20 mouse cellular contexts compared by ENCODE assay signal in genomic region chr7:34222340-34222739, GRCm38 (mm10). TPM values are rescaled to one million over a fixed set of nuclear protein-coding genes. Genes with fewer than 3 reads are reported as not detected.
A peak's percentile ranks its signal among the peaks of the same experiment; 100 is the strongest.
DNase-seq lines count a peak whose midpoint lies in the region; ATAC-seq and TF ChIP-seq lines count a peak whose summit lies in the region.
"Had no signal": no experiment of that assay in that cellular context is flagged by ENCODE, and none has a peak within 500 bp of the region (broad histone marks: within the 10 kb centered on the region; RNA-seq: fewer than 3 reads in every experiment).

No protein-coding gene starts in this region.

- H3K27me3 ChIP-seq in intestine, postnatal 0 days (replicated peaks; ENCODE audit: control insufficient read depth, insufficient read depth, low read length), result no peaks in the 10 kb centered on the region
- H3K27me3 ChIP-seq in intestine, embryonic 16.5 days (replicated peaks; ENCODE audit: control insufficient read depth, insufficient read depth, low read length), result no peaks in the 10 kb centered on the region
- no peaks in the 10 kb centered on the region for H3K27me3 ChIP-seq in liver, postnatal 0 days (ENCODE audit: insufficient read depth, low read length)
- H3K27me3 ChIP-seq in ES-Bruce4 (ENCODE audit: control insufficient read depth, insufficient read depth, low read length, poor library complexity, severe bottlenecking), result no peaks in the 10 kb centered on the region
- H3K27me3 ChIP-seq: limb, embryonic 13.5 days had no signal

- ATAC-seq in intestine, postnatal 0 days, result no peak
- no peak for ATAC-seq in intestine, embryonic 16.5 days
- ATAC-seq in liver, postnatal 0 days, result no peak
- ATAC-seq: forebrain, embryonic 14.5 days had no signal

- TF ChIP-seq EP300 in liver, postnatal 0 days (IDR thresholded peaks at IDR 0.05; ENCODE audit: low read depth), result no peak
- no peak for TF ChIP-seq EP300 in ES-Bruce4 (IDR thresholded peaks at IDR 0.05; ENCODE audit: insufficient read depth, low read depth, low read length)

- H3K27ac ChIP-seq in intestine, postnatal 0 days (ENCODE audit: low read depth, low read length), result no peak overlapping the region
- H3K27ac ChIP-seq in intestine, embryonic 16.5 days (ENCODE audit: low read length), result no peak overlapping the region
- no peak overlapping the region for H3K27ac ChIP-seq in liver, postnatal 0 days (ENCODE audit: low read depth)
- H3K27ac ChIP-seq in ES-Bruce4 (ENCODE audit: insufficient read depth, low read length), result no peak overlapping the region
- H3K27ac ChIP-seq in embryonic fibroblast, embryonic 13.5 days (ENCODE audit: insufficient read depth, low read length), result no peak overlapping the region
- H3K27ac ChIP-seq: limb, embryonic 13.5 days had no signal

- no peak overlapping the region for H3K4me3 ChIP-seq in intestine, postnatal 0 days (ENCODE audit: low read depth, low read length)
- no peak overlapping the region for H3K4me3 ChIP-seq in intestine, embryonic 16.5 days (ENCODE audit: low read length)
- H3K4me3 ChIP-seq in liver, postnatal 0 days (ENCODE audit: low read depth, low read length), result no peak overlapping the region
- no peak overlapping the region for H3K4me3 ChIP-seq in ES-Bruce4 (ENCODE audit: low read depth, low read length)
- no peak overlapping the region for H3K4me3 ChIP-seq in embryonic fibroblast, embryonic 13.5 days (ENCODE audit: insufficient read depth, low read length)
- H3K4me3 ChIP-seq: limb, embryonic 13.5 days had no signal

- TF ChIP-seq POLR2A in ES-Bruce4 (IDR thresholded peaks at IDR 0.05; ENCODE audit: insufficient read depth, low read length), result no peak
- TF ChIP-seq POLR2A in embryonic fibroblast, embryonic 13.5 days (IDR thresholded peaks at IDR 0.05; ENCODE audit: low read depth, low read length), result no peak

- DNase-seq in liver, postnatal 0 days, result no peak
- no peak for DNase-seq in liver
- no peak for DNase-seq in urinary bladder, adult 18-20 months (ENCODE audit: low spot score in 2 of 2)
- DNase-seq: adrenal gland, postnatal 25 days; cerebellum, adult 9-10 months; heart, postnatal 10 days; kidney, adult 8-10 months; kidney, postnatal 14 days had no signal

- 94% methylated on average over 10 of the region's 10 CpGs for WGBS in intestine, postnatal 0 days
- WGBS in intestine, embryonic 16.5 days, result 94% methylated on average over 10 of the region's 10 CpGs
- WGBS in liver, postnatal 0 days (ENCODE audit: insufficient replicate concordance), result 91% methylated on average over 10 of the region's 10 CpGs

- H3K4me1 ChIP-seq in intestine, postnatal 0 days (replicated peaks; ENCODE audit: control insufficient read depth, insufficient read depth, low read length), result no peaks in the 10 kb centered on the region
- H3K4me1 ChIP-seq in intestine, embryonic 16.5 days (ENCODE audit: control insufficient read depth, insufficient read depth, low read length), result peaks cover 16% of the 10 kb centered on the region
- H3K4me1 ChIP-seq in liver, postnatal 0 days (ENCODE audit: insufficient read depth), result peaks cover 21% of the 10 kb centered on the region
- no peaks in the 10 kb centered on the region for H3K4me1 ChIP-seq in ES-Bruce4 (ENCODE audit: control insufficient read depth, insufficient read depth, low read length)
- H3K4me1 ChIP-seq in embryonic fibroblast, embryonic 13.5 days (ENCODE audit: control insufficient read depth, insufficient read depth, low read length), result 0 out of 2 replicates have a peak, but pooled peaks cover 3% of the 10 kb centered on the region

- H3K9me3 ChIP-seq in intestine, postnatal 0 days (ENCODE audit: control insufficient read depth), result no peaks in the 10 kb centered on the region
- H3K9me3 ChIP-seq in intestine, embryonic 16.5 days (ENCODE audit: control insufficient read depth, low read length), result no peaks in the 10 kb centered on the region
- H3K9me3 ChIP-seq in liver, postnatal 0 days (ENCODE audit: low read length), result no peaks in the 10 kb centered on the region
- H3K9me3 ChIP-seq in ES-Bruce4 (replicated peaks; ENCODE audit: control insufficient read depth, insufficient read depth, low read length, poor library complexity, severe bottlenecking), result no peaks in the 10 kb centered on the region

- H3K9ac ChIP-seq in intestine, postnatal 0 days (ENCODE audit: low read depth, low read length), result no peak overlapping the region
- no peak overlapping the region for H3K9ac ChIP-seq in intestine, embryonic 16.5 days (ENCODE audit: low read depth, low read length)
- H3K9ac ChIP-seq in liver, postnatal 0 days (replicated peaks), result no peak overlapping the region
- no peak overlapping the region for H3K9ac ChIP-seq in ES-Bruce4 (ENCODE audit: low read depth, poor library complexity, severe bottlenecking)
- H3K9ac ChIP-seq: limb, embryonic 13.5 days had no signal

- peak; percentile 36 for TF ChIP-seq CTCF in intestine, postnatal 0 days (IDR thresholded peaks at IDR 0.05; ENCODE audit: low read depth)
- TF ChIP-seq CTCF in liver, postnatal 0 days (IDR thresholded peaks at IDR 0.05; ENCODE audit: low read depth), result peak; percentile 29
- peak; percentile 38 for TF ChIP-seq CTCF in ES-Bruce4 (IDR thresholded peaks at IDR 0.05; ENCODE audit: low read depth, low read length)
- TF ChIP-seq CTCF in embryonic fibroblast, embryonic 13.5 days (IDR thresholded peaks at IDR 0.05; ENCODE audit: borderline replicate concordance, insufficient read depth, low read length), result peak; percentile 27; the same call in 1 of the 2 replicates

- H3K36me3 ChIP-seq in intestine, postnatal 0 days (ENCODE audit: control insufficient read depth, insufficient read depth), result peaks cover 81% of the 10 kb centered on the region
- peaks cover 18% of the 10 kb centered on the region for H3K36me3 ChIP-seq in intestine, embryonic 16.5 days (ENCODE audit: control insufficient read depth, insufficient read depth, low read length)
- H3K36me3 ChIP-seq in liver, postnatal 0 days (replicated peaks; ENCODE audit: insufficient read depth, low read length), result peaks cover 82% of the 10 kb centered on the region
- peaks cover 62% of the 10 kb centered on the region for H3K36me3 ChIP-seq in ES-Bruce4 (ENCODE audit: control insufficient read depth, insufficient read depth, low read length, poor library complexity, severe bottlenecking)

- H3K4me2 ChIP-seq in intestine, postnatal 0 days (replicated peaks; ENCODE audit: low read depth), result no peak overlapping the region
- no peak overlapping the region for H3K4me2 ChIP-seq in intestine, embryonic 16.5 days (ENCODE audit: low read depth, low read length)
- H3K4me2 ChIP-seq in liver, postnatal 0 days (ENCODE audit: low read depth, low read length), result no peak overlapping the region
- H3K4me2 ChIP-seq: heart, embryonic 11.5 days; limb, embryonic 13.5 days; midbrain, embryonic 11.5 days had no signal

RNA-seq across cellular contexts. Expression of gene Gpi1, which starts 7.8 kb away (rescaled TPM):
- polyA plus RNA-seq in intestine, postnatal 0 days (2015; fragmentation: Nextera tagmentation; extraction: Ambion mirVana), result 179 and 180 TPM in 2 replicates
- 448 and 487 TPM in 2 replicates for polyA plus RNA-seq in intestine, embryonic 16.5 days (2015; fragmentation: Nextera tagmentation; extraction: Ambion mirVana)
- 173 and 218 TPM in 2 replicates for polyA plus RNA-seq in liver, postnatal 0 days (2015; fragmentation: Nextera tagmentation; extraction: Ambion mirVana)
- 655 and 670 TPM in 2 replicates for polyA plus RNA-seq in ES-Bruce4 (2011; ENCODE audit: insufficient read depth, insufficient read length, low read depth, missing spikeins)
- 244 and 331 TPM in 2 replicates for polyA plus RNA-seq in embryonic fibroblast, embryonic 13.5 days (2011; ENCODE audit: insufficient read length, low read depth, missing spikeins)

RNA-seq across cellular contexts. Expression of gene Pdcd2l, which starts 25.9 kb away (rescaled TPM):
- 26.3 and 26.7 TPM in 2 replicates for polyA plus RNA-seq in intestine, postnatal 0 days (2015; fragmentation: Nextera tagmentation; extraction: Ambion mirVana)
- polyA plus RNA-seq in intestine, embryonic 16.5 days (2015; fragmentation: Nextera tagmentation; extraction: Ambion mirVana), result 50.6 and 63.3 TPM in 2 replicates
- polyA plus RNA-seq in liver, postnatal 0 days (2015; fragmentation: Nextera tagmentation; extraction: Ambion mirVana), result 14.2 and 17.2 TPM in 2 replicates
- polyA plus RNA-seq in ES-Bruce4 (2011; ENCODE audit: insufficient read depth, insufficient read length, low read depth, missing spikeins), result 37.5 and 38.0 TPM in 2 replicates
- polyA plus RNA-seq in embryonic fibroblast, embryonic 13.5 days (2011; ENCODE audit: insufficient read length, low read depth, missing spikeins), result 16.8 and 18.6 TPM in 2 replicates

RNA-seq across cellular contexts. Expression of gene Gm6096, which starts 28.5 kb away (rescaled TPM):
- polyA plus RNA-seq in intestine, postnatal 0 days (2015; fragmentation: Nextera tagmentation; extraction: Ambion mirVana), result not detected in 2 replicates
- not detected in 2 replicates for polyA plus RNA-seq in intestine, embryonic 16.5 days (2015; fragmentation: Nextera tagmentation; extraction: Ambion mirVana)
- polyA plus RNA-seq in liver, postnatal 0 days (2015; fragmentation: Nextera tagmentation; extraction: Ambion mirVana), result not detected in 2 replicates
- not detected in 2 replicates for polyA plus RNA-seq in ES-Bruce4 (2011; ENCODE audit: insufficient read depth, insufficient read length, low read depth, missing spikeins)
- polyA plus RNA-seq in embryonic fibroblast, embryonic 13.5 days (2011; ENCODE audit: insufficient read length, low read depth, missing spikeins), result not detected in 2 replicates
- polyA plus RNA-seq: embryonic facial prominence, embryonic 14.5 days; forebrain, embryonic 14.5 days; frontal cortex, adult 2 months; midbrain, embryonic 11.5 days; thymus, postnatal 0 days; urinary bladder, adult 2 months had no signal

RNA-seq across cellular contexts. Expression of gene Uba2, which starts 52.9 kb away (rescaled TPM):
- polyA plus RNA-seq in intestine, postnatal 0 days (2015; fragmentation: Nextera tagmentation; extraction: Ambion mirVana), result 50.2 and 50.8 TPM in 2 replicates
- polyA plus RNA-seq in intestine, embryonic 16.5 days (2015; fragmentation: Nextera tagmentation; extraction: Ambion mirVana), result 126 and 144 TPM in 2 replicates
- polyA plus RNA-seq in liver, postnatal 0 days (2015; fragmentation: Nextera tagmentation; extraction: Ambion mirVana), result 42.1 and 50.0 TPM in 2 replicates
- polyA plus RNA-seq in ES-Bruce4 (2011; ENCODE audit: insufficient read depth, insufficient read length, low read depth, missing spikeins), result 220 and 223 TPM in 2 replicates
- polyA plus RNA-seq in embryonic fibroblast, embryonic 13.5 days (2011; ENCODE audit: insufficient read length, low read depth, missing spikeins), result 108 and 123 TPM in 2 replicates
